Mouse (Mus musculus) bone marrow, adult 2 months (tissue): ENCODE data around the gene Fiz1. TPM values are rescaled to one million over a fixed set of nuclear protein-coding genes. Genes with fewer than 3 reads are reported as not detected.

Source experiments
- H3K27ac ChIP-seq: fragments of 200-500 bp; 2 replicates; pipeline ENCODE4 v1.5.1; 2012; ENCODE audit warnings: low read depth, mild to moderate bottlenecking, control low read depth, inconsistent platforms, low read length; ENCODE audit not compliant: control insufficient read depth, poor library complexity, insufficient read depth
- H3K4me1 ChIP-seq: fragments of 200-500 bp; 2 replicates; pipeline ENCODE4 v1.6.1; 2011; ENCODE audit warnings: low read length; ENCODE audit not compliant: control insufficient read depth, insufficient read depth
- H3K4me3 ChIP-seq: fragments of 200-500 bp; replicated peaks from 2 replicates; pipeline ENCODE3; 2011; ENCODE audit warnings: mild to moderate bottlenecking, low read depth, low read length, control low read depth; ENCODE audit not compliant: control insufficient read depth
- CTCF ChIP-seq: fragments of 200-500 bp; IDR thresholded peaks from 2 replicates; pipeline ENCODE4 v1.5.1; 2011; ENCODE audit warnings: low read length, control low read depth; ENCODE audit not compliant: control insufficient read depth, insufficient read depth
- POLR2A ChIP-seq: fragments of 200-500 bp; IDR thresholded peaks from 2 replicates; pipeline ENCODE4 v1.6.1; 2011; ENCODE audit warnings: low read depth, mild to moderate bottlenecking, control low read depth, low read length, borderline replicate concordance; ENCODE audit not compliant: control insufficient read depth
- WGBS: fragments of 180-500 bp; shearing (Covaris S2); methylation state at CpG from one replicate; pipeline ENCODE4 v1.1.7; 2018; 5-methylcytosine and 5-hydroxymethylcytosine counted together
- polyA plus RNA-seq: library from polyadenylated mRNA; stranded (reverse); fragments of >200 nt; gene quantifications from 2 replicates; pipeline ENCODE4 v1.2.4, GENCODE M21; 2011; ENCODE audit warnings: low replicate concordance; ENCODE audit not compliant: missing spikeins, insufficient read depth, insufficient read length

Gene Fiz1
- polyA plus RNA-seq, 1 experiment: 18.9 TPM

GRCm38 (mm10) chr7:5047313-5047712, 32.8 kb upstream of the Fiz1 start:
- TF ChIP-seq POLR2A: no peak
- no peak for TF ChIP-seq CTCF
- no peaks in the 10 kb centered on the region for H3K4me1 ChIP-seq
- WGBS: 17% methylated on average over 2 of the region's 2 CpGs
- no peak overlapping the region for H3K27ac ChIP-seq
- no peak overlapping the region for H3K4me3 ChIP-seq

- TF ChIP-seq POLR2A (no peak), CTCF (no peak)
- Histone ChIP-seq H3K4me3 (no peak overlapping the region), H3K4me1 (no peaks in the 10 kb centered on the region), H3K27ac (no peak overlapping the region)
- WGBS: 64% methylated on average over 2 of the region's 2 CpGs
Observed at GRCm38 (mm10) chr7:5046112-5046511, 31.6 kb upstream of the Fiz1 start.

GRCm38 (mm10) chr7:5044981-5045380, 30.5 kb upstream of the Fiz1 start:
- Histone ChIP-seq H3K4me3 (no peak overlapping the region), H3K4me1 (no peaks in the 10 kb centered on the region; the same call in 1 of the 2 replicates), H3K27ac (no peak overlapping the region)
- WGBS: 49% methylated on average over 2 of the region's 2 CpGs
- TF ChIP-seq CTCF (no peak), POLR2A (no peak)

GRCm38 (mm10) chr7:5038940-5039339, 24.4 kb upstream of the Fiz1 start:
- Histone ChIP-seq H3K27ac (no peak overlapping the region), H3K4me1 (peaks cover 2% of the 10 kb centered on the region), H3K4me3 (peak overlapping the region; percentile 91)
- TF ChIP-seq CTCF (no peak), POLR2A (no peak)
- WGBS: 23% methylated on average over 5 of the region's 5 CpGs

GRCm38 (mm10) chr7:5038109-5038732, 23.7 kb upstream of the Fiz1 start, which contains the start of gene Zfp784:
Gene Zfp784 (minus strand): TSS chr7:5038446.
- H3K27ac ChIP-seq: peak within 1 kb of the TSS; percentile 92
- WGBS: under 1% methylated on average over 48 of the region's 48 CpGs
- H3K4me1 ChIP-seq: peaks cover 2% of the 10 kb centered on the region
- TF ChIP-seq POLR2A: peak; percentile 41; the same call in 1 of the 2 replicates
- TF ChIP-seq CTCF: no peak
- H3K4me3 ChIP-seq: peak within 1 kb of the TSS; percentile 91

GRCm38 (mm10) chr7:5037467-5037866, 23.0 kb upstream of the Fiz1 start:
- H3K4me1 ChIP-seq: peaks cover 2% of the 10 kb centered on the region
- 70% methylated on average over 8 of the region's 8 CpGs for WGBS
- TF ChIP-seq POLR2A (no peak), CTCF (no peak)
- no peak overlapping the region for H3K27ac ChIP-seq
- H3K4me3 ChIP-seq: no peak overlapping the region

GRCm38 (mm10) chr7:5037026-5037425, 22.5 kb upstream of the Fiz1 start:
- TF ChIP-seq CTCF: no peak
- TF ChIP-seq POLR2A: no peak
- Histone ChIP-seq H3K4me1 (peaks cover 2% of the 10 kb centered on the region), H3K4me3 (no peak overlapping the region), H3K27ac (no peak overlapping the region)
- WGBS: 91% methylated on average over 7 of the region's 7 CpGs

GRCm38 (mm10) chr7:5036136-5036535, 21.6 kb upstream of the Fiz1 start:
- Histone ChIP-seq H3K4me1 (peaks cover 2% of the 10 kb centered on the region), H3K27ac (no peak overlapping the region), H3K4me3 (no peak overlapping the region)
- 88% methylated on average over 9 of the region's 9 CpGs for WGBS
- TF ChIP-seq CTCF (no peak), POLR2A (no peak)

GRCm38 (mm10) chr7:5035628-5036027, 21.1 kb upstream of the Fiz1 start:
- WGBS: 91% methylated on average over 17 of the region's 17 CpGs
- Histone ChIP-seq H3K4me1 (peaks cover 2% of the 10 kb centered on the region), H3K27ac (no peak overlapping the region), H3K4me3 (no peak overlapping the region)
- TF ChIP-seq CTCF (no peak), POLR2A (no peak)
